ENCODE assay signal across 12 mouse cellular contexts in genomic region chr1:132436320-132436958, GRCm38 (mm10). TPM values are rescaled to one million over a fixed set of nuclear protein-coding genes. Genes with fewer than 3 reads are reported as not detected.
DNase-seq lines count a peak whose midpoint lies in the region; ATAC-seq and TF ChIP-seq lines count a peak whose summit lies in the region.
"Had no signal": no experiment of that assay in that cellular context is flagged by ENCODE, and none has a peak within 500 bp of the region (broad histone marks: within the 10 kb centered on the region; RNA-seq: fewer than 3 reads in every experiment).

No protein-coding gene starts in this region.

- DNase-seq in hindbrain, postnatal 0 days (ENCODE audit: low spot score): peak; percentile 10
- no peak for DNase-seq in liver, embryonic 11.5 days (ENCODE audit: low spot score)
- no peak for DNase-seq in embryo, embryonic 10.5 days (ENCODE audit: low spot score)
- DNase-seq: retina, postnatal 1 day had no signal

- peaks cover 8% of the 10 kb centered on the region; the same call in 1 of the 2 replicates for H3K4me1 ChIP-seq in hindbrain, postnatal 0 days (ENCODE audit: insufficient read depth, low read length)
- peaks cover 20% of the 10 kb centered on the region for H3K4me1 ChIP-seq in hindbrain, embryonic 13.5 days (replicated peaks)
- peaks cover 16% of the 10 kb centered on the region for H3K4me1 ChIP-seq in heart, embryonic 15.5 days (replicated peaks)
- H3K4me1 ChIP-seq in liver, embryonic 11.5 days (replicated peaks; ENCODE audit: control insufficient read depth, insufficient read depth, low read length): no peaks in the 10 kb centered on the region

- H3K9ac ChIP-seq in hindbrain, postnatal 0 days (replicated peaks; ENCODE audit: low read length): no peak overlapping the region
- no peak overlapping the region for H3K9ac ChIP-seq in hindbrain, embryonic 13.5 days
- no peak overlapping the region for H3K9ac ChIP-seq in heart, embryonic 15.5 days
- H3K9ac ChIP-seq in liver, embryonic 11.5 days (ENCODE audit: low read depth, low read length): no peak overlapping the region
- H3K9ac ChIP-seq: liver, embryonic 14.5 days had no signal

- ATAC-seq in hindbrain, postnatal 0 days: no peak
- no peak for ATAC-seq in hindbrain, embryonic 13.5 days (ENCODE audit: low FRiP score)
- ATAC-seq in CD4-positive, CD25-positive, alpha-beta regulatory T cell, adult 4 months: peak; percentile 54
- ATAC-seq in activated CD4-positive, CD25-positive, alpha-beta regulatory T cell, adult 4 months: peak; percentile 54
- ATAC-seq in heart, embryonic 15.5 days (replicated peaks; ENCODE audit: insufficient number of reproducible peaks, insufficient read depth, low FRiP score, low read depth): no peak
- no peak for ATAC-seq in liver, embryonic 11.5 days (replicated peaks; ENCODE audit: low FRiP score)
- ATAC-seq in megakaryocyte-erythroid progenitor cell, adult 5-6 weeks (replicated peaks; ENCODE audit: low FRiP score, low TSS enrichment, poor library complexity, severe bottlenecking): no peak

- H3K9me3 ChIP-seq in hindbrain, postnatal 0 days (ENCODE audit: low read length): no peaks in the 10 kb centered on the region
- no peaks in the 10 kb centered on the region for H3K9me3 ChIP-seq in hindbrain, embryonic 13.5 days
- no peaks in the 10 kb centered on the region; the same call in 1 of the 2 replicates for H3K9me3 ChIP-seq in heart, embryonic 15.5 days (replicated peaks)
- H3K9me3 ChIP-seq in liver, embryonic 11.5 days (ENCODE audit: control insufficient read depth, low read length): no peaks in the 10 kb centered on the region; the same call in 1 of the 2 replicates

- H3K4me2 ChIP-seq in hindbrain, postnatal 0 days (ENCODE audit: low read depth, low read length): no peak overlapping the region
- no peak overlapping the region for H3K4me2 ChIP-seq in hindbrain, embryonic 13.5 days
- no peak overlapping the region for H3K4me2 ChIP-seq in heart, embryonic 15.5 days
- no peak overlapping the region for H3K4me2 ChIP-seq in liver, embryonic 11.5 days

- peaks cover 10% of the 10 kb centered on the region; the same call in 1 of the 2 replicates for H3K36me3 ChIP-seq in hindbrain, postnatal 0 days (ENCODE audit: insufficient read depth, low read length)
- peaks cover 27% of the 10 kb centered on the region for H3K36me3 ChIP-seq in hindbrain, embryonic 13.5 days
- peaks cover 27% of the 10 kb centered on the region for H3K36me3 ChIP-seq in heart, embryonic 15.5 days
- peaks cover 9% of the 10 kb centered on the region for H3K36me3 ChIP-seq in liver, embryonic 11.5 days (ENCODE audit: control insufficient read depth, insufficient read depth, low read length)

- no peak overlapping the region for H3K4me3 ChIP-seq in hindbrain, postnatal 0 days (ENCODE audit: low read length)
- H3K4me3 ChIP-seq in hindbrain, embryonic 13.5 days: no peak overlapping the region
- no peak overlapping the region for H3K4me3 ChIP-seq in heart, embryonic 15.5 days
- H3K4me3 ChIP-seq in liver, embryonic 11.5 days (ENCODE audit: low read depth, low read length): no peak overlapping the region
- H3K4me3 ChIP-seq: left cerebral cortex, adult 2 months; megakaryocyte, embryonic 14.5 days had no signal

- no peak for TF ChIP-seq CTCF in hindbrain, postnatal 0 days (IDR thresholded peaks at IDR 0.05; ENCODE audit: low read depth)

- 71% methylated on average over 4 of the region's 4 CpGs for WGBS in hindbrain, postnatal 0 days
- WGBS in hindbrain, embryonic 13.5 days: 69% methylated on average over 4 of the region's 4 CpGs
- 72% methylated on average over 4 of the region's 4 CpGs for WGBS in heart, embryonic 15.5 days
- WGBS in liver, embryonic 11.5 days: 75% methylated on average over 4 of the region's 4 CpGs

- no peaks in the 10 kb centered on the region for H3K27me3 ChIP-seq in hindbrain, postnatal 0 days (ENCODE audit: insufficient read depth, low read length)
- no peaks in the 10 kb centered on the region for H3K27me3 ChIP-seq in hindbrain, embryonic 13.5 days
- H3K27me3 ChIP-seq in heart, embryonic 15.5 days: no peaks in the 10 kb centered on the region
- H3K27me3 ChIP-seq in liver, embryonic 11.5 days (replicated peaks; ENCODE audit: control insufficient read depth, insufficient read depth, low read length): no peaks in the 10 kb centered on the region

- H3K27ac ChIP-seq in hindbrain, postnatal 0 days: no peak overlapping the region
- H3K27ac ChIP-seq in hindbrain, embryonic 13.5 days: no peak overlapping the region
- H3K27ac ChIP-seq in heart, embryonic 15.5 days: peak overlapping the region; percentile 30
- H3K27ac ChIP-seq in liver, embryonic 11.5 days (ENCODE audit: low read depth, low read length): no peak overlapping the region
- H3K27ac ChIP-seq: left cerebral cortex, adult 2 months; liver, embryonic 14.5 days had no signal

RNA-seq across cellular contexts. Expression of gene Dstyk, which starts 19.1 kb away (rescaled TPM):
- total RNA-seq in hindbrain, postnatal 0 days (2014; rRNA removed): 21.3 and 31.8 TPM in 2 replicates
- 5.7 and 6.2 TPM in 2 replicates for polyA plus RNA-seq in hindbrain, postnatal 0 days (2015; fragmentation: Nextera tagmentation; extraction: Ambion mirVana)
- 10.0 and 10.3 TPM in 2 replicates for polyA plus RNA-seq in hindbrain, embryonic 13.5 days (2015; fragmentation: Nextera tagmentation; extraction: Ambion mirVana)
- 1 to 10 TPM; 4.9 to 7.1 TPM for polyA plus RNA-seq in CD4-positive, CD25-positive, alpha-beta regulatory T cell, adult 4 months (2017; shearing (Covaris generic))
- 1 to 10 TPM; 4.0 to 4.3 TPM for polyA plus RNA-seq in activated CD4-positive, CD25-positive, alpha-beta regulatory T cell, adult 4 months (2017; shearing (Covaris generic))
- polyA plus RNA-seq in heart, embryonic 15.5 days (2015; fragmentation: Nextera tagmentation; extraction: Ambion mirVana): 9.2 and 11.1 TPM in 2 replicates
- polyA plus RNA-seq in liver, embryonic 11.5 days (2014; fragmentation: Nextera tagmentation; extraction: Ambion mirVana): 7.2 TPM in 2 replicates
- total RNA-seq in megakaryocyte-erythroid progenitor cell, adult 5-6 weeks (2014; fragmentation: Nextera tagmentation): 3.8 and 12.1 TPM in 2 replicates
- total RNA-seq in megakaryocyte-erythroid progenitor cell, adult 5-6 weeks (2017): 5.1 and 13.9 TPM in 2 replicates

RNA-seq across cellular contexts. Expression of gene Rbbp5, which starts 40.7 kb away (rescaled TPM):
- total RNA-seq in hindbrain, postnatal 0 days (2014; rRNA removed): 22.4 and 27.7 TPM in 2 replicates
- 23.8 and 24.2 TPM in 2 replicates for polyA plus RNA-seq in hindbrain, postnatal 0 days (2015; fragmentation: Nextera tagmentation; extraction: Ambion mirVana)
- polyA plus RNA-seq in hindbrain, embryonic 13.5 days (2015; fragmentation: Nextera tagmentation; extraction: Ambion mirVana): 47.8 and 48.0 TPM in 2 replicates
- polyA plus RNA-seq in CD4-positive, CD25-positive, alpha-beta regulatory T cell, adult 4 months (2017; shearing (Covaris generic)): 10 to 100 TPM; 34.8 to 40.9 TPM
- polyA plus RNA-seq in activated CD4-positive, CD25-positive, alpha-beta regulatory T cell, adult 4 months (2017; shearing (Covaris generic)): 10 to 100 TPM; 29.0 to 30.0 TPM
- polyA plus RNA-seq in heart, embryonic 15.5 days (2015; fragmentation: Nextera tagmentation; extraction: Ambion mirVana): 25.9 and 28.3 TPM in 2 replicates
- polyA plus RNA-seq in liver, embryonic 11.5 days (2014; fragmentation: Nextera tagmentation; extraction: Ambion mirVana): 46.6 and 53.8 TPM in 2 replicates
- total RNA-seq in megakaryocyte-erythroid progenitor cell, adult 5-6 weeks (2014; fragmentation: Nextera tagmentation): 48.7 and 52.0 TPM in 2 replicates
- total RNA-seq in megakaryocyte-erythroid progenitor cell, adult 5-6 weeks (2017): 81.3 and 83.9 TPM in 2 replicates

RNA-seq across cellular contexts. Expression of gene Tmcc2, which starts 45.4 kb away (rescaled TPM):
- total RNA-seq in hindbrain, postnatal 0 days (2014; rRNA removed): 138 and 151 TPM in 2 replicates
- polyA plus RNA-seq in hindbrain, postnatal 0 days (2015; fragmentation: Nextera tagmentation; extraction: Ambion mirVana): 33.5 and 34.0 TPM in 2 replicates
- 24.6 and 25.7 TPM in 2 replicates for polyA plus RNA-seq in hindbrain, embryonic 13.5 days (2015; fragmentation: Nextera tagmentation; extraction: Ambion mirVana)
- polyA plus RNA-seq in CD4-positive, CD25-positive, alpha-beta regulatory T cell, adult 4 months (2017; shearing (Covaris generic)): 1 to 10 TPM; 1.0 to 1.2 TPM
- 1 to 10 TPM in 1 of 2 experiments, under 1 TPM in 1; 0.54 to 1.6 TPM for polyA plus RNA-seq in activated CD4-positive, CD25-positive, alpha-beta regulatory T cell, adult 4 months (2017; shearing (Covaris generic))
- polyA plus RNA-seq in heart, embryonic 15.5 days (2015; fragmentation: Nextera tagmentation; extraction: Ambion mirVana): 12.9 and 18.8 TPM in 2 replicates
- 24.6 and 28.1 TPM in 2 replicates for polyA plus RNA-seq in liver, embryonic 11.5 days (2014; fragmentation: Nextera tagmentation; extraction: Ambion mirVana)
- total RNA-seq in megakaryocyte-erythroid progenitor cell, adult 5-6 weeks (2014; fragmentation: Nextera tagmentation): 7.3 and 12.5 TPM in 2 replicates
- total RNA-seq in megakaryocyte-erythroid progenitor cell, adult 5-6 weeks (2017): 3.2 and 4.8 TPM in 2 replicates

Comparison
In these comparisons a context has a peak if more than half of its experiments do, and no peak if none do; other contexts are left out.
1. ATAC-seq: peak in CD4-positive, CD25-positive, alpha-beta regulatory T cell, adult 4 months (single experiment) and activated CD4-positive, CD25-positive, alpha-beta regulatory T cell, adult 4 months (single experiment); none in hindbrain, postnatal 0 days (single experiment), hindbrain, embryonic 13.5 days (single experiment), heart, embryonic 15.5 days (single experiment), liver, embryonic 11.5 days (single experiment) and megakaryocyte-erythroid progenitor cell, adult 5-6 weeks (single experiment).